Mouse (Mus musculus): ENCODE measurements around the gene Spata5.

DNA sequence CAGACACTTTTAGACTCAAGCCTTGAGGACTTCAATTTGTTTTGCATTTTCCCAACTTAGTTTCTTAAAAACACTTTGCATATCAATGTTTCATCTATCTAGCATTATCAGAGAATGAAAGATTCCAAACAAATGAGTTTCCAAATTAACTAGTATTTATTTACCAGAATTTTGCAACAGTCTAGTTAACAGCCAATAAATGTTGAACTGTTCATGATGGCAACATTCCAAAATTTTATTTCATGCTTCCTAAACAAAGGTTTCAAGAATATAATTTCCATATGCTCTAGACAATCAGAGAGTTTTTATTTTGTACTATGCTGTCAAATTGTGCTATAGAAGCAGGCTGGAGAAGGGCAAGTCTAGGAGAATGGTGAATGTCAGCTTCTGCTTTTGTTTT is 12.1 kb upstream of the Spata5 start:
- no peak for TF ChIP-seq POLR2A (IDR thresholded peaks at IDR 0.05; ENCODE audit: low read depth, low read length)
- TF ChIP-seq CTCF (conservative IDR thresholded peaks at IDR 0.05 in 1 of 2, IDR thresholded peaks at IDR 0.05 in 1 of 2; ENCODE audit: low read depth in 2 of 2, low read length in 2 of 2), result no peak
- no peak for TF ChIP-seq MAFK (IDR thresholded peaks at IDR 0.05; ENCODE audit: insufficient replicate concordance, low read length)
- TF ChIP-seq EP300 (IDR thresholded peaks at IDR 0.05; ENCODE audit: low read length), result no peak
- no peak for TF ChIP-seq POLR2AphosphoS2 (IDR thresholded peaks at IDR 0.05; ENCODE audit: low read depth, low read length)
- no peak for TF ChIP-seq MAZ (IDR thresholded peaks at IDR 0.05; ENCODE audit: low read depth, low read length)
- no peak for TF ChIP-seq SIN3A (IDR thresholded peaks at IDR 0.05; ENCODE audit: low read length)
- no peak for TF ChIP-seq TCF12 (IDR thresholded peaks at IDR 0.05; ENCODE audit: low read depth, low read length)
- no peak for TF ChIP-seq MAX (IDR thresholded peaks at IDR 0.05; ENCODE audit: low read length)
- no peak for TF ChIP-seq CHD1 (IDR thresholded peaks at IDR 0.05; ENCODE audit: low read depth, low read length)
- no peak for TF ChIP-seq ZMIZ1 (IDR thresholded peaks at IDR 0.05; ENCODE audit: low read depth, low read length)
